Mouse (Mus musculus): Measurements from ENCODE around the gene Gm4779.
"Not testable (repeated sequence)": the region's sequence is repeated elsewhere in the genome, so short reads cannot be mapped to it uniquely, and the experiment has no call there.

The Gm4779 gene

DNA sequence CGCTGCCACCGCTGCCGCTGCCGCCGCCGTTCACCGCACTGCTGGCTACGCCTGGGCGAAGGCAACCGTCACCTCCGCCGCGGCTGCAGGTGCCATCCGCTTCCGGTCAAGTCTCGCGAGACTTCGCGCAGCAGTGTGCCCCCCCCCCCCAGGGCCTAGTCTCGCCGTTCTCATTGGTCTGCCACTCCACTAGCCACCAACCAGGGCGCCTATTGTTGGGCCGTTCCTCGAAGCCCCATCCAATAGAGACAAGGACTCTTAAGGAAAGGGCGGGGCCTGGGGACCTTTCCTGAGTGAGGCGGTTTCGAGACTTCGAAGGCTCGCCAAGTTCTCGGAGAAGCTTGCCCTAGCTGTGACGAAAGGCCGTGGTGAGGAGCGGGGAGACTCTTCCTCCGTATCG lies at the start of gene Gm4779, which contains the start of gene 8030474K03Rik:
Gene Gm4779 (minus strand): TSS at position 82 of the 400 bp plus-strand sequence.
Gene 8030474K03Rik (plus strand): TSS at position 315 of the 400 bp plus-strand sequence.
- no peak for DNase-seq

DNA sequence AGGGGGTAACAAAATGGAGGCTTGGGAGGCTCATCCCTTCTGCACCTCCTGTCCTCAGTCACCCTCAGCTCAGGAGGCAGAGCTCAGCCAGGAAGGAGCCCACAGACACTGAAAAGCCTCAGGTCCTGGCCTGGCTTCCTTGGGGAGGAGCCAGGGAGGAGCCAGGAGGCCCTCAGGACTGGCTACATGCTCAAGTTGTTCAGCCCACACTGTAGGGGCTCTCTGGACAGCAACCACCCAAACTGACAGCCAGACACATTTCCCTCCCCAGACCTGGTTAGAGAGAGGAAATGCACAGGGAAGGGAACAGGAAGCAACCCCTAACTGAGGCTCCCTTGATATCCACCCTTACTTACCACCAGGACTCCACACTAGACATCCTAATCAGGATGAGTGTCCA lies 25.8 kb upstream of the Gm4779 start:
- DNase-seq, result not testable (repeated sequence)

DNA sequence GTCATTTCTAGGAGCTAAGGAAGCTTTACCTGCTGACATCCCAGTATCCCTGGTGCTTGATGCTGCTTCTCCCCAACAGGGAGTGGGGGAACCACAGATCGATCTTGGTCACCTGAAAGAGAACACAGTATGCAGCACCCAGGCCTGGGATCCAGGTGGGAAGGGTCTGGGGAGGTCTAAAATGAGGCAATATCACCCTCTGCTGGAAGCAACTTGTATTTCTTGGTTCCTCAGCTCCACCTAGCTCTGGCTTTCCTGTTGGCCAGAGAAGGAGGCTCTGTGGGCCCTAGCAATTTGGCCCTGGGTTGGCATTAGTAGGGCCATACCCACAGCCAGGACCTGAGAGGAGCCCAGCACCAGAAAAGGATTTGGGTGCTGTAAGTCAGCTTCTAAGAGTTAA lies 24.9 kb upstream of the Gm4779 start:
- DNase-seq, result no peak

GRCm38 (mm10) chrX:101811750-101812149 lies 17.5 kb upstream of the Gm4779 start:
- DNase-seq, result no peak

DNA sequence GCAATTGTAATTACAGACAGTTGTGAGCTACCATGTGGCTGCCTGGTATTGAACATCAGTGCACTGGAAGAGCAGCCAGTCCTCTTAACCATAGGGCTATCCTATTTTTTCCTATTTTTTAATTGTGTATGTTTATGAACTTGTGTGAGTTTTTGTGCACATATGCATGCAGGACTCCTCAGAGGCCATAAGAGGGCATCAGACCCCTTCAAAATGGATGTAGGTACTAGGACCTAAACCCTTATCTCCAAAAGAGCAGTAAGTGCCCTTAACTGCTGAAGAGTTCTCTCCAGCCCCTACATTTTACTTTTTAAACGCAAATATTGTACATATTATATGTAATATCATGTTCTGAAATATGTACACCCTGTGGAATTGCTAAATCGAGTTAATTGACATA lies 11.3 kb upstream of the Gm4779 start:
- DNase-seq, result no peak

DNA sequence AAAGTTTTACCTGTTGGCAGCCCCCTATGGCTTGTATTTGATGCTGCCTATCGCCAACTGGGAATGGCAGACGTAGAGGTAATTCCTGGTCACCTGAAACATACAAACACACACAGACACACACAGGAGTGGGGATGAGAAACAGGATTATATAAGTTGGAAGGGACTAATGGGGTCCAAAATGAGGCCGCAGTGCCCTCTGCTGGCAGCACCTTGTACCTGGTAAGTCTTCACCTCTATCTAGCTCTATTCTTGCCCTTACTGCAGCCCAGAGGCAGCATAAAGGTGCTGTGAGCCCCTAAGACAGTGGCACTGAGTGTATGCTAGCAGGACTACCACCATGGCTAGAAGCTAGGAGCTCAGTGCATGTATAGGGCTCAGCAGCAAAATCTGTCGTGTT lies 2.7 kb downstream of the Gm4779 start:
- no peak for DNase-seq

DNA sequence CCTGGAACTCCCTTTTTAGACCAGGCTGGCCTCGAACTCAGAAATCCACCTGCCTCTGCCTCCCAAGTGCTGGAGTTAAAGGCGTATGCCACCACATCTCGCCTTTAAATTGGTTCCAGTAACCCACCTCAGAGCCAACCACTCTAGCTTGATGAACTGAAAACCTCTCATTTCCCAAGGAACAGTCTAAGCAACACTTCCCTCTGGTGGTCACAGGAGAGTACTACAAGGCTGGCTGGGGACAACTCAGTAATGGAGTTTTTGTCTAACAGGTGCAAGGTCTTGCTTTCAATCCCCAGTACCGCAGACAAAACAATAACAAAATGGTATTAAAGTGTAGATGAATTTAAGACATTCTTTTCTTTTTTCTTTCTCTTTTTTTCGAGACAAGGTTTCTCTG lies 22.2 kb downstream of the Gm4779 start:
- DNase-seq, result peak; percentile 8 to 18

DNA sequence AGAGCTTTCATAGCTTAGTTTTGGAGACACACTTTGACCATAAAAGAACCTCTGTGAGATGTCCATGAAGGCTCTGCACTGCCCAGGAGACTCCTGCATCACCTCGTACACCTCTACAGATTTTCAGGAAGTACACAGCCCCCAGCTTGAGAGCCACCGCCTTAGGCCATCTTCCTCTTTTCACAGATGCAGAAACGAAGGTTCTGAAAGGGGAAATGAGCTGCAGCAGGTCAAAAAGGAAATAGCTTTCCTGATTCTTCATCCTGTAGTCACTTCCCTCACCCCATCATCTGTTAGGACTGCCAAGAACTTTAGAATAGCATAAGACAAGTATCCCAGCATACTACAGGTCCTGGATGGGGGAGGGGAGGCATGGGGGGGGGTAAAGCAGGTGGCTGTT lies 23.9 kb downstream of the Gm4779 start:
- no peak for DNase-seq

DNA sequence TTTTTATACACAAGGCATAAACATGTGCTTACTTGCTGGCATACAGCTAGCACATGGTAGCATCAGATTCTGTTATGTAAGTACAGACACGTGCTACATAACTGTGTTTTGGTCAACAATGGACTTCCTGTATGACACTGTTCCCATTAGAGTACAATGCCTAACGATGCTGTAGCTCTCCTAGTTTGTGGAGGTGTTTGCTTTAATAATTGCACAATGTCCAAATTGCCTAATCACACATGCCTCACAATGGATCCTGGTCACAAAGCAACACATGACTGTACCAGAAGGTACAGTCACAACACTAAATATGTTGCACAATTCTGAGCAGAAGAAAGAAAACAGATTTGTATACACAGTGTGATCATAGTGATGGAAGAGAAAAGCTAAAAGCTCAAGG lies 24.7 kb downstream of the Gm4779 start:
- DNase-seq, result no peak

GRCm38 (mm10) chrX:101767280-101767679 lies 26.9 kb downstream of the Gm4779 start:
- DNase-seq, result no peak

DNA sequence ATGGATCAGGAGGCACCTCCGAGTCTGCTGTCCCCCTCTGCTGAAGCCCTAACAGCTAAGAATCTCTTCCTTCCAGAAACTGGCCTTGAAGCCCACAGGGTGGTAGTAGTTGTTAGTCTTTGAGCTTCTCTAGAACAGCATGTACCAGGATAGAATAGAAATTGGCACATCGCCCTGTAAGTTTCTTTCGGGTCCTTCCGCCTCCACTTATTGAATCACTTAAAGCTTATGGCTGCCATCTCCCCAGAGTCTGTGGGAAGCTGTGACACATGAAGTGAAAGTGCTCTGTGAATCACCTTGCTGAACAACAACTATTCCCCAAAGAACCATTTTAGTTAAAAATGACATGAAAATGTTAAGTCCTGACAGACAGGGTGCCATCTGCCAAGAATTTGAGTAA lies 29.1 kb downstream of the Gm4779 start:
- DNase-seq, result no peak

- no peak for DNase-seq
Observed at GRCm38 (mm10) chrX:101764621-101765020, 29.6 kb downstream of the Gm4779 start.

DNA sequence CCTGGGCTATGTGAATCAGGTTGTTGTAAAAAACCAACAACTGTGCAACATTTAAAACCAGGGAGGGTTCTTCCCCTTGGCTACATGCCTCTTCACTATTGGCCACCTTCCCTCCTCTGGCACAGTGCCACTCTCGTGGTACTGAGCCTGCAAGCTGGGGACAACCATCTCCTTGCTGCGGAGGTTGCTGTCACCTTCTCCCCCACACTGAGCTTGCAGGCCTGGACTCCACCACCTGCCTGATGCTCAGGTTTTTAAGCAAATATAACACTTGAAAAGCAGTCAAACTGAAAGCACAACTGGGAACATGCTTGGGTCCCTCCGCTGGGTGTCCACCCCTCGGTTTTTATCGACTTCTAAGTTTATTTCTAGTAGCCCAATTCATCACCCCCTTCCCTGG lies 39.7 kb downstream of the Gm4779 start:
- DNase-seq, result no peak

DNA sequence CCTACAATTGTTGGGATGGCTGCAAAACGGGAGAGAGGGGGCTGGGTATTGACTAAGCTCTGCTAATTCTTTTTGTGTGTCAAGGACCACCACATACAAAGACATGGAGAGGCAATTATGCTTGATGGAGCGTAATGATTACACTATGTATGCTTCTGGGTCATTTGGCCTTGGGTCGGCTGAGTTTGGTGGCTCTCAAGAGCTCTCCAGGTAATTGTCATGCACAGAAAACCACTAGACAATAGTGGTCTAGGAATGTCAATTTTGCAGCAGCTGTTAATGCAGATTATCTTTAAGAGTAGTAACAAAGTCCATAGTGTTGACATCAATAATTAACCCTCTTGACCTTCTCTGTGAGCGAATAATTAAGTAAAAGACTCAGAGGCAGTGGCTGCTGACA lies 44.1 kb downstream of the Gm4779 start:
- no peak for DNase-seq

DNA sequence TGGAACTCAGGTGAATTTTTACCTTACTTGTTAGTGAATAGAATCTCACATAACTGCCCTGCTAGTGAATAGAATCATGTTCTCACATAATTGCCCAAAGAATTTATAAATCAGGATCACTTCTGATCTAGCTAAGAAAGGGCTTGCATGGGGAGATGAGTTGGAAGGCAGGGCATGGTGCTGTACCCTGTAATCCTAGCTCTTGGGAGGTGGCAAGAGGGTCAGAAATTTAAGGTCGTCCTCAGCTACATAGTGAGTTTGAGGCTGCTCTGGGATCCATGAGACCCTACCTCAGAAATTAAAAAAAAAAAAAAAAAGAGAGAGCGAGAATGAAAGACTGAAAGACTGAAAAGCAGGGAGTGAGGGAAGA lies 53.2 kb downstream of the Gm4779 start:
- DNase-seq, result no peak

DNA sequence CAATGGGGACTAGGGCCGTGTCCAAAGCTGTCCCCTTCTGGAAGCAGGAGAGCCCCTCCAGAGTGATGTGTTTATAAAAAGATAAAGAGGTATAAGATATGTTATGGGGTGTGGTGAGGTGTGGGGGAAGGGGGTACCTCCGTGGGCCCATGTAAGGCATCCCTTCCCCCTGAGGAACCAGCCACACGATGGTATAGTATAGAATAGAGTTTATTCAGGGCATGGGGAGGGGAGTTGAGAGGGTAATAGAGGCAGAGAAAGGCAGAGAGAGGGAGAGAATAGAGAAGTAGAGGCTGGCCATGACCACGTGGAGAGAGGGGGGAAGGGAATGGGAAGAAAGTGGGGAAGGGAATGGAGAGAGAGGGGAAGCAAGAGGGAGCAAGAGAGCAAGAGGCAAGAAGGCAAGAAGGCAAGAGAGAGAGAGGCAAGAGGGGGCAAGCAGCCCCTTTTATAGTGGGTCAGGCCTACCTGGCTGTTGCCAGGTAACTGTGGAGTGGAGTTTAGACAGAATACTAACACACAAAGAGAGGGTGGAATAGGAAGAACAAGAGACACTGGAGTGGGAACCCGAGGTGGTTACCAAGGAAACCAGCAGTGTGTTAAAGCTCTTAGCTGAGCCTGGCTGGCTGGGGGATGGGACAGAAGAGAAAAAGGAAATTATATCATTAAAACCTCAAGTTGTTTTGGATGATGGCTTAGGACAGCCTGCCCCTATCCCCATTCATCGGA lies 53.7 kb downstream of the Gm4779 start:
- DNase-seq, result no peak

All from thymus, adult 18-20 months (tissue).